Mouse (Mus musculus): Measurements from ENCODE around the gene Mical1. TPM values are rescaled to one million over a fixed set of nuclear protein-coding genes. Genes with fewer than 3 reads are reported as not detected.

Gene Mical1
- polyA plus RNA-seq, 1 experiment, result 123 TPM

DNA sequence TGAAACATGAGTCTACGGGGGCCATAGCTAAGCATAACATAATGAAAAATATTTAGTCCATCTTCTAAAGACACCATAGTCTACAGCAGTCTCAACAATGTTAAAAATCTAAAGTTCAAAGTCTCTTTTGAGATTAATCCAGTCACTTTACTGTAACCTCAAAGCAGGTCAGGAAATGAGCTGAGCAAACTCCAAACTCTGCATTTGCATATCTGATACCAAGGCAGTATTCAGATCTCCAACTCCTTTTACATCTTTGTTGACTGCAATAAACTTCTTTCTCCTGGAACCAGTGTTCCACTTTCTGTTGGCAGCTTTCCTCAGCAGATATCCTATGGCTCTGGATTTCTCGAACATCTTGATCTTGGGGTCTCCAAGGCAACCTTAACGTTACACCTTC is 5.4 kb upstream of the Mical1 start:
- WGBS, result 71% methylated on average over 3 of the region's 3 CpGs

DNA sequence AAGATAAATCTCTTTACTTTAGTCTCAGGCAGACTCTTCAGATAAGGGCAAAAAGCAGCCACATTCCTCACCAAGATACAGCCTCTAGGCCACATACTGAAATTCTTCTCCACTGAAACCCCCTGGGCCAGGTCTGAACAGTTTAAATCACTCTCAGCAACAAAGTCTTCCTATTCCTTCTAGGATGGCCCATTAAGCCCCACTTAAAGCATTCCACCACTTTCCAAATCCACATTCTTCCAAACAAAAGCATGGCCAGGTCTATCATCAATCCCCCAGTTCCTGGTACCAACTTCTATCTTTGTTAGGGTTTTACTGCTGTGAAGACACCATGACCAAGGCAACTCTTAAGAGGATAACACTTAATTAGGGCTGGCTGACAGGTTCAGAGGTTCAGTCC is 3.6 kb upstream of the Mical1 start:
- no peak for TF ChIP-seq CTCF (IDR thresholded peaks at IDR 0.05; ENCODE audit: control insufficient read depth, insufficient read depth, low read length)
- no peak for TF ChIP-seq POLR2A (IDR thresholded peaks at IDR 0.05; ENCODE audit: borderline replicate concordance, control insufficient read depth, low read depth, low read length)
- H3K27ac ChIP-seq (ENCODE audit: control insufficient read depth, insufficient read depth, low read depth, low read length, poor library complexity), result no peak overlapping the region
- H3K4me3 ChIP-seq (replicated peaks; ENCODE audit: control insufficient read depth, low read depth, low read length), result no peak overlapping the region
- peaks cover 2% of the 10 kb centered on the region; the same call in 1 of the 2 replicates for H3K4me1 ChIP-seq (ENCODE audit: control insufficient read depth, insufficient read depth, low read length)

More for the DNA sequence above, 5.4 kb upstream of the Mical1 start:
- TF ChIP-seq CTCF (IDR thresholded peaks at IDR 0.05; ENCODE audit: control insufficient read depth, insufficient read depth, low read length) (no peak), POLR2A (IDR thresholded peaks at IDR 0.05; ENCODE audit: borderline replicate concordance, control insufficient read depth, low read depth, low read length) (no peak)
- H3K27ac ChIP-seq (ENCODE audit: control insufficient read depth, insufficient read depth, low read depth, low read length, poor library complexity), result no peak overlapping the region
- H3K4me3 ChIP-seq (replicated peaks; ENCODE audit: control insufficient read depth, low read depth, low read length), result no peak overlapping the region
- H3K4me1 ChIP-seq (ENCODE audit: control insufficient read depth, insufficient read depth, low read length), result peaks cover 2% of the 10 kb centered on the region; the same call in 1 of the 2 replicates

DNA sequence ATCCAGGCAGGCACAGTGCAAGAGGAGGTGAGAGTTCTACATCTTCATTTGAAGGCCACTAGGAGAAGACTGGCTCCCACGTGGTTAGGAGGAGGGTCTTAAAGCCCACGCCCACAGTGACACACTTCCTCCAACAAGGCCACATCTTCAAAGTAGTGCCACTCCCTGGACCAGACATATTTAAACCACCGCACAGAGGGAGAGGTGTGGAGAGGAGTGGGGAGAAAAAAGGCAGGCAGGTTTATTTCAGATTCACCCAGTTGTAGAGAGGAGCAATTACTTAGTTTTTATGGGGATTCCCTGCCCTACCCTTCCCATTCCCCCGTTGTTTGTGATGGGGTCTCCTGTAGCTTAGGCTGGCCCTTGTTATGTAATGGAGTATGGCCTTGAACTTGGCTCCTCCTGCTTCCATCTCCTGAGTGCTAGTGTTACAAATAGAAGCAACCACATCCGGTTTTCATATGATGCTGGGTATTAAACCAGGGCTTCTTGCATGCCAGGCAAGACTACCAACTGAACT is 3.1 kb upstream of the Mical1 start:
- no peak for TF ChIP-seq POLR2A (IDR thresholded peaks at IDR 0.05; ENCODE audit: borderline replicate concordance, control insufficient read depth, low read depth, low read length)
- TF ChIP-seq CTCF (IDR thresholded peaks at IDR 0.05; ENCODE audit: control insufficient read depth, insufficient read depth, low read length), result no peak
- peaks cover 2% of the 10 kb centered on the region; the same call in 1 of the 2 replicates for H3K4me1 ChIP-seq (ENCODE audit: control insufficient read depth, insufficient read depth, low read length)
- peak overlapping the region; percentile 36; the same call in 1 of the 2 replicates for H3K27ac ChIP-seq (ENCODE audit: control insufficient read depth, insufficient read depth, low read depth, low read length, poor library complexity)
- 27% methylated on average over 5 of the region's 5 CpGs for WGBS
- no peak overlapping the region for H3K4me3 ChIP-seq (replicated peaks; ENCODE audit: control insufficient read depth, low read depth, low read length)

DNA sequence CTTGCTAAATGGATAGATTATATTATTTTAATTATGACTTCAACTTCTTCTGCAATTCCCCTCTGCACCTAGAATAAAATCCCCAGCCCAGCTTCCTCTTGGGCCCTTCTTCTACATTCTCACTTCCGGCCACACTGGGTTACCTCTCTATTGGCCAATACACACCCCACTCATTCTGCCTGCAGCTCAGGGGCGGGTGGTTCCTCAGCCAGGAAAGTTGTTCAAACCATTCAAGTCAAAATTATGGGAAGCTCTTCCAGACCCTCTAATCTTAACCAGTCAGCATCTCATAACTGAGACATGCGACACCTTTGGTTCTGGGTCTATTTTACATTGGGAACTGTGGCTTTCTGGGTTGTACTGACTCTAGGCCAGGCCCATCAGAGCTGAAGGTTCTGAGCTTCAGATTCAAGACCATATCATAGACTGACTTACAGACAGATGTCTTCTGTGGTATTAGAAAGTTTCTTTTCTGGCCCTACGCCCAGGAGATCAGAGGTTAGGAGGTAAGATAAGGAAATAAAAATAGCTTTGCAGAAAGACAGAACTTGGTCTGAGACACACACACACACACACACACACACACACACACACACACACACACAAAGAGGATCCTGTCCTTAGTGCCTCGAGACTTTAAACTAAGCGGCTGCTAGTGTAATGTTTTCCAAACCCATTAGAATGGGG is 2.2 kb upstream of the Mical1 start:
- H3K4me1 ChIP-seq (ENCODE audit: control insufficient read depth, insufficient read depth, low read length), result peaks cover 2% of the 10 kb centered on the region; the same call in 1 of the 2 replicates
- peak overlapping the region; percentile 53; the same call in 1 of the 2 replicates for H3K27ac ChIP-seq (ENCODE audit: control insufficient read depth, insufficient read depth, low read depth, low read length, poor library complexity)
- H3K4me3 ChIP-seq (replicated peaks; ENCODE audit: control insufficient read depth, low read depth, low read length), result no peak overlapping the region
- 3% methylated on average over 6 of the region's 6 CpGs for whole genome bisulfite sequencing
- TF ChIP-seq POLR2A (IDR thresholded peaks at IDR 0.05; ENCODE audit: borderline replicate concordance, control insufficient read depth, low read depth, low read length), result no peak
- TF ChIP-seq CTCF (IDR thresholded peaks at IDR 0.05; ENCODE audit: control insufficient read depth, insufficient read depth, low read length), result no peak

DNA sequence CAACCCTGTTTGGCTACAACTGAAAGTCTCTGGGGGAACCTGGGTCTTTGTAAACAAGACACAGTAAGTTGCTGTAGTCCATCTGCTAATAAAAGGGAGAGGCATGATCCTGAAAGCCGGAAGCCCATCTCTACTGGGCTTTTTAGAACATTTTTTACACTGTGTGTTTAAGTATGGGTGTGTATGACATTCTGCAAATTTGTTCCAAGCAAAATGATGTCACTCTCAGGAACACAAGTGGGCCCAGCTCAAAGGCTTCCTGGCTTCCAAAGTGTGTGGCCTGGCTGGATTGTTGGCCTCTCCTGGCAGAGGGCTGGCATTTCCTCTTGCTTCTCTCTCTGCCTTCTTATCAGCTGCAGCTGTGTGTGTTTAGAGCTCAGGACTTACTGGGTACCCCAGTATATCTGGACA is 1.1 kb upstream of the Mical1 start:
- TF ChIP-seq POLR2A (IDR thresholded peaks at IDR 0.05; ENCODE audit: borderline replicate concordance, control insufficient read depth, low read depth, low read length) (no peak), CTCF (IDR thresholded peaks at IDR 0.05; ENCODE audit: control insufficient read depth, insufficient read depth, low read length) (no peak)
- Histone ChIP-seq H3K4me3 (replicated peaks; ENCODE audit: control insufficient read depth, low read depth, low read length) (no peak overlapping the region), H3K27ac (ENCODE audit: control insufficient read depth, insufficient read depth, low read depth, low read length, poor library complexity) (peak overlapping the region; percentile 30; the same call in 1 of the 2 replicates), H3K4me1 (ENCODE audit: control insufficient read depth, insufficient read depth, low read length) (peaks cover 2% of the 10 kb centered on the region; the same call in 1 of the 2 replicates)
- 72% methylated on average over 1 of the region's 1 CpGs for WGBS

DNA sequence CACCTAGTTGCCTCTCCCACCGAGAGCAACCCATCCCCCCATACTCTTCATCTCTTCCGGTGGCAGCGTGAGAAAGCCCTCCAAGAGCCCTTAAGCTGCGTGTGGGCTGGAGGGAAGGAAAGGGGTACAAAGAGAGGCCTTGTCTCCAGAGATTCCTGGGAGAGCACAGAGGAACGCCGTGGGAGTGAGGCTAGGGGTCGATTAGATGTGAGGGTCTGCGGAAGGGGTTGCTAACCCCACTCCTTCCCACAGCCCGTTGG is 834 bp downstream of the Mical1 start:
- WGBS, result 0% methylated on average over 9 of the region's 9 CpGs
- H3K4me3 ChIP-seq (replicated peaks; ENCODE audit: control insufficient read depth, low read depth, low read length), result peak overlapping the region; percentile 82
- peak overlapping the region; percentile 94 for H3K27ac ChIP-seq (ENCODE audit: control insufficient read depth, insufficient read depth, low read depth, low read length, poor library complexity)
- TF ChIP-seq POLR2A (IDR thresholded peaks at IDR 0.05; ENCODE audit: borderline replicate concordance, control insufficient read depth, low read depth, low read length) (no peak), CTCF (IDR thresholded peaks at IDR 0.05; ENCODE audit: control insufficient read depth, insufficient read depth, low read length) (no peak)
- H3K4me1 ChIP-seq (ENCODE audit: control insufficient read depth, insufficient read depth, low read length), result peaks cover 2% of the 10 kb centered on the region; the same call in 1 of the 2 replicates

DNA sequence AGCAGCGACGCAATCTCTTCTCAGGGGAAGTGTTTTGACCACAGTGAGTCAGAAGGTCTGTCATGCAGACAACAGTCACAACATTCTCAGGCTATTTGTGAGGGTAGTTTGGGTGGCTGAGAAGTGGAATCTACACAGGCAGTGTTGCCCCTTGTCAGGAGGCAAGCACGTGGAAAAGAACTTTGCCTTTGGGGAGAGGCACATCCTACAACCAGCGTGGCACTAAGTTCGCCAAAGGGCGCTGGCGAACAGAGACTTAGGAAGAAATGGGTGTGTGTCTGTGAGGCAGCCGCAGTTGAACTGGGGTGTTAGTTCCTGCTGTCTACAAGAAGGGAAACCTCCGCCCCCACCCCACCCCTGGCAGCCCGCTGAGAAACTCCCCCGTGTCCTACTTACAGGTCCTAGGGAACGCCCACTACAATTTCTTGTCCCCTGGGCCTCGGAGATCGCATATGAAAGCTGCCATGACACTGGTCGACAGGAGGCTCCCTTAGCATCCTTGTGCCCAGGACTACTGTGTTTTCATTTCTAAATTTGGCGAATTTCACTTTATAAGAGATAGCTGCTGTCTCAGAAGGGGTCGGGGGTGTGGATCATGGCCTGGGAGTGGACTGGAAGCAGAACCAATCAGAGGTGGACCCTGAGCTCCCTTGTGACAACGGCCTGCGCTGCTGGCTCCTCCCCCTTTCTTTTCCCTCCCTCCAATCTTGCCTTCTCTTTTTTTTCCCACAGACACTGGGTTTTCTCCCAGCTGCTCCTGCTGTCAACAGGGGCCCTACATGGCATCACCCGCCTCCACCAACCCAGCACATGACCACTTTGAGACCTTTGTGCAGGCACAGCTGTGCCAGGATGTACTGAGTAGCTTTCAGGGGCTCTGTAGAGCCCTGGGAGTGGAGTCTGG is 1.4 kb downstream of the Mical1 start:
- peaks cover 2% of the 10 kb centered on the region; the same call in 1 of the 2 replicates for H3K4me1 ChIP-seq (ENCODE audit: control insufficient read depth, insufficient read depth, low read length)
- H3K4me3 ChIP-seq (replicated peaks; ENCODE audit: control insufficient read depth, low read depth, low read length), result peak overlapping the region; percentile 82
- TF ChIP-seq CTCF (IDR thresholded peaks at IDR 0.05; ENCODE audit: control insufficient read depth, insufficient read depth, low read length), result no peak
- TF ChIP-seq POLR2A (IDR thresholded peaks at IDR 0.05; ENCODE audit: borderline replicate concordance, control insufficient read depth, low read depth, low read length), result no peak
- 3% methylated on average over 20 of the region's 20 CpGs for WGBS
- H3K27ac ChIP-seq (ENCODE audit: control insufficient read depth, insufficient read depth, low read depth, low read length, poor library complexity), result peak overlapping the region; percentile 94

DNA sequence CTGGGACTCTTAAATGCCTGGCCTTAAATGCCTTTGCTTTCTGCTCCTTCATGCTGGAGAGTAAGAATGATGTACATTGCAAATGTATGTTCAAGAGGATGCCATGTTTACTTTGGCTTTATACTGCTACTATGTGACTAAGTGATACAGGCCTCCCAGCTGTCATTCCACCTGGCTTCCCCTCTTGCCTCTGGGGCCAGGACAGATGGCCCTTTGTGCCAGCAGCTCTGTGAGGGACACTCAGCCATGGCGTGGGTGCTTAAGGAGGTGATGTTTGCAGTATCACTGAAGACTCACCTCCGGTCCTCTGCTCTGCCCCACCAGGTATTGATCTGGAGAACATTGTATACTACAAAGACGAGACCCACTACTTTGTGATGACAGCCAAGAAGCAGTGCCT is 3.8 kb downstream of the Mical1 start:
- H3K4me1 ChIP-seq (ENCODE audit: control insufficient read depth, insufficient read depth, low read length), result no peaks in the 10 kb centered on the region; the same call in 1 of the 2 replicates
- TF ChIP-seq POLR2A (IDR thresholded peaks at IDR 0.05; ENCODE audit: borderline replicate concordance, control insufficient read depth, low read depth, low read length) (no peak), CTCF (IDR thresholded peaks at IDR 0.05; ENCODE audit: control insufficient read depth, insufficient read depth, low read length) (no peak)
- no peak overlapping the region for H3K27ac ChIP-seq (ENCODE audit: control insufficient read depth, insufficient read depth, low read depth, low read length, poor library complexity)
- H3K4me3 ChIP-seq (replicated peaks; ENCODE audit: control insufficient read depth, low read depth, low read length), result no peak overlapping the region
- WGBS, result 93% methylated on average over 3 of the region's 3 CpGs
